Mouse (Mus musculus): ENCODE measurements around the gene Tmcc3. TPM values are rescaled to one million over a fixed set of nuclear protein-coding genes. Genes with fewer than 3 reads are reported as not detected.

The Tmcc3 gene
- total RNA-seq, 1 experiment: 7.0 TPM

DNA sequence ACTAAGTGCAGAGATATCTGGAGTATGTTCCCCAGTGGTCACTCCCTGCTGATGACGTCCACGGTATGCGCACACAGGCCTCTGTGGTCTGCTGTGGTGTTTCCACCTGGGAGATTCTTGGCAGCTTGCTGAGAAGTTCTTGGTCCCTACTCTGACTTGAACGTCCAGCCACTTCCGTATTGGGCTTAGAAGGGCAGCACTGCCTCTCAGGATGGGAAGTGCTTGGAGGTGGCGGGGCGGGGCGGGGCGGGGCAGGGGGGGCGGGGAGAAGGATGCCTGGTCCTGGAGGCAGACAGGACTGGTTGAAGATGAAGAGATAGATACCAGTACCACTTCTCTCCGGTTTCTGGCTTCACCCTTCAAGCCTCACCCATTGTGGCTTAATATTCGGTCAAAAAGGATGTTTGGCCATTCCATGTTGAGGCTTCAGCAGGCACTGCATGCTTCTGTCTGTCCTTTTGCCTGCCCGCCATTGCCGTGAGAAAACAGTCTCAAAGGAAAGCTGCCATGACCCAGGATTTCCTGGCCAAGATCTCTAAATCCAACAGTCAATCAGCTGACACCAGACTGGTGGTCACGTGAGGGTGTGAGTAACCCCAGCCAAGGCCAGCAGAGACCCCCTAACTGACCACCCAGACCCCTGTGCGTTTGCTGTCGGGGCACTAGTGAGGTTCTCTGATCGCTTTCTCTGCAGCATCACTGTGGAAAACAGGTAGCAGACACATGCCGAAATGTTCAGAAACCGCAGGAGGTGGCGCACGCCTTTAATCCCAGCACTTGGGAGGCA is 33.1 kb downstream of the Tmcc3 start:
- no peak overlapping the region for H3K27ac ChIP-seq (ENCODE audit: insufficient read depth, low read depth, low read length, poor library complexity, severe bottlenecking)
- no peaks in the 10 kb centered on the region for H3K4me1 ChIP-seq (ENCODE audit: control insufficient read depth in 2 of 2, insufficient read depth in 2 of 2, low read length in 2 of 2, poor library complexity in 1 of 2)
- H3K9me3 ChIP-seq (ENCODE audit: control insufficient read depth, insufficient read depth, low read depth, low read length): no peaks in the 10 kb centered on the region
- in situ Hi-C loops (cut with MboI; ENCODE audit: low sequenced_read_pairs in 2 of 2, unreplicated experiment in 2 of 2): no loop called here
- no peak for TF ChIP-seq HCFC1 (IDR thresholded peaks at IDR 0.05; ENCODE audit: borderline replicate concordance, insufficient read depth, low read length)
- TF ChIP-seq MAFK (IDR thresholded peaks at IDR 0.05; ENCODE audit: insufficient read depth, low read depth, low read length): no peak
- no peak for TF ChIP-seq ZC3H11A (IDR thresholded peaks at IDR 0.05; ENCODE audit: borderline replicate concordance, low read depth, low read length)
- TF ChIP-seq CHD2 (IDR thresholded peaks at IDR 0.05; ENCODE audit: low read depth, low read length): no peak
- no peak for TF ChIP-seq ZNF384 (IDR thresholded peaks at IDR 0.05; ENCODE audit: low read depth, low read length)
- no peak overlapping the region for H3K9ac ChIP-seq (ENCODE audit: insufficient read depth, low read depth, low read length, poor library complexity, severe bottlenecking)
- DNase-seq (ENCODE audit: low read depth, low spot score): no peak
- no peaks in the 10 kb centered on the region for H3K36me3 ChIP-seq (ENCODE audit: control insufficient read depth, insufficient read depth, low read length, poor library complexity, severe bottlenecking)
- H3K4me3 ChIP-seq (ENCODE audit: insufficient read depth in 1 of 2, low read depth in 1 of 2, low read length in 2 of 2, poor library complexity in 1 of 2, severe bottlenecking in 1 of 2): no peak overlapping the region

DNA sequence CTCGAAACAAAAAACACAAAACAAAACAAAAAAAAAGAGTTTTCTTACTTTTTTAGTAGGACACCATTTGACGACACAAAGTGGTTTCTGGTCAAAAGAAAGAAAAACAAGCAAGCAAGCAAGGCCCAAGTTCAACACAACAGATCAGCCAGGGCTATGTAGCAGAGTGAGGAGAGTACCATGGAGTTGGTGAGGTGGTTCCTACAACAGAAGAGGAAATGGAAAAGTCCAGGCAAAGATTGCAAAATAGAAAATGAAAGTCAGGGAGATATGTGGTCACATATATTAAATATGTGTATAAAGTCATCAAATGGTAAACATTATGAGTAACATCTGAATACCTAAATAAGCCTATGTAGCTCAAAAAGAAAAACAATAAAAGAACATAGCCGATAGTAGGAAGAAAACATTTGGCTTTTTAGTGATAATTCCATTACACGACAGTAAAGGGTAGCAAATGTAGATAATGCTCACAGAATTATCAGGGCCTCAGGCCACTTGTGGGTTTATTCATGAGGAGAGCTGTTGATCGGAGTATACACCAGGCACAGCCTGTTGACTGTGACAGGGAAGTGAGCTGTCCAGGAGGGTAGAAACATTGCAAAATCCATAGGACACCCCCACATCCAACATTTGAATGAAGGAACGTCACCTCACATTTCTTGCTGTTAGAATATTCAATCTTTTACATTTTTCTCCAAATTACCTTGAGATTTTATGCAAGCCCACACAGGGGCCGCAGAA is 33.9 kb downstream of the Tmcc3 start:
- Histone ChIP-seq H3K9ac (ENCODE audit: insufficient read depth, low read depth, low read length, poor library complexity, severe bottlenecking) (no peak overlapping the region), H3K4me1 (ENCODE audit: control insufficient read depth in 2 of 2, insufficient read depth in 2 of 2, low read length in 2 of 2, poor library complexity in 1 of 2) (no peaks in the 10 kb centered on the region), H3K36me3 (ENCODE audit: control insufficient read depth, insufficient read depth, low read length, poor library complexity, severe bottlenecking) (no peaks in the 10 kb centered on the region), H3K27ac (ENCODE audit: insufficient read depth, low read depth, low read length, poor library complexity, severe bottlenecking) (no peak overlapping the region), H3K4me3 (ENCODE audit: insufficient read depth in 1 of 2, low read depth in 1 of 2, low read length in 2 of 2, poor library complexity in 1 of 2, severe bottlenecking in 1 of 2) (no peak overlapping the region), H3K9me3 (ENCODE audit: control insufficient read depth, insufficient read depth, low read depth, low read length) (no peaks in the 10 kb centered on the region)
- in situ Hi-C loops (cut with MboI; ENCODE audit: low sequenced_read_pairs in 2 of 2, unreplicated experiment in 2 of 2): no loop called here
- DNase-seq (ENCODE audit: low read depth, low spot score): no peak
- TF ChIP-seq HCFC1 (IDR thresholded peaks at IDR 0.05; ENCODE audit: borderline replicate concordance, insufficient read depth, low read length) (no peak), ZC3H11A (IDR thresholded peaks at IDR 0.05; ENCODE audit: borderline replicate concordance, low read depth, low read length) (no peak), CHD2 (IDR thresholded peaks at IDR 0.05; ENCODE audit: low read depth, low read length) (no peak), MAFK (IDR thresholded peaks at IDR 0.05; ENCODE audit: insufficient read depth, low read depth, low read length) (no peak), ZNF384 (IDR thresholded peaks at IDR 0.05; ENCODE audit: low read depth, low read length) (no peak)

DNA sequence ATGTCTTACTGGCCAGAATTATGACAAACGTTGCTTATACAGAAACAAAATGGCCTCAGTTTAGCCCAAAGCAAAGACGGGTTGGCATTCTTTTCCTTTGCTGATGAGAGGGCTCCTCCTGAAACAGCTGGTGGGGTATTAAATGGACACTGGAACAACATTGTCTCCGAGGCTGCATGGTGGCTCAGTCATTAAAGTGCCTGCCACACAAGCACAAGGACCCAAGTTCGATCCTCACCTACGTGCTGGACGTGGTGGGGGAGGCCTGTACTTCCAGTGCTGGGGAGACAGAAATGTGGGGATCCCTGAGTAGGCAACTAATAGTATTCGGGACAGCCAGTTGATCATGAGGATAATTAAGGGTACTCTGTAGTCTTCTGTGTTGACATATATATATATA is 34.8 kb downstream of the Tmcc3 start:
- Histone ChIP-seq H3K4me1 (ENCODE audit: control insufficient read depth in 2 of 2, insufficient read depth in 2 of 2, low read length in 2 of 2, poor library complexity in 1 of 2) (no peaks in the 10 kb centered on the region), H3K27ac (ENCODE audit: insufficient read depth, low read depth, low read length, poor library complexity, severe bottlenecking) (no peak overlapping the region), H3K36me3 (ENCODE audit: control insufficient read depth, insufficient read depth, low read length, poor library complexity, severe bottlenecking) (no peaks in the 10 kb centered on the region), H3K9me3 (ENCODE audit: control insufficient read depth, insufficient read depth, low read depth, low read length) (no peaks in the 10 kb centered on the region), H3K9ac (ENCODE audit: insufficient read depth, low read depth, low read length, poor library complexity, severe bottlenecking) (no peak overlapping the region), H3K4me3 (ENCODE audit: insufficient read depth in 1 of 2, low read depth in 1 of 2, low read length in 2 of 2, poor library complexity in 1 of 2, severe bottlenecking in 1 of 2) (no peak overlapping the region)
- in situ Hi-C loops (cut with MboI; ENCODE audit: low sequenced_read_pairs in 2 of 2, unreplicated experiment in 2 of 2): no loop called here
- no peak for DNase-seq (ENCODE audit: low read depth, low spot score)
- TF ChIP-seq HCFC1 (IDR thresholded peaks at IDR 0.05; ENCODE audit: borderline replicate concordance, insufficient read depth, low read length) (no peak), MAFK (IDR thresholded peaks at IDR 0.05; ENCODE audit: insufficient read depth, low read depth, low read length) (no peak), CHD2 (IDR thresholded peaks at IDR 0.05; ENCODE audit: low read depth, low read length) (no peak), ZNF384 (IDR thresholded peaks at IDR 0.05; ENCODE audit: low read depth, low read length) (no peak)

GRCm38 (mm10) chr10:94347296-94347695 is 35.5 kb downstream of the Tmcc3 start:
- no peak overlapping the region for H3K4me3 ChIP-seq (ENCODE audit: insufficient read depth in 1 of 2, low read depth in 1 of 2, low read length in 2 of 2, poor library complexity in 1 of 2, severe bottlenecking in 1 of 2)
- no peak overlapping the region for H3K9ac ChIP-seq (ENCODE audit: insufficient read depth, low read depth, low read length, poor library complexity, severe bottlenecking)
- in situ Hi-C loops (cut with MboI; ENCODE audit: low sequenced_read_pairs in 2 of 2, unreplicated experiment in 2 of 2): no loop called here
- H3K4me1 ChIP-seq (ENCODE audit: control insufficient read depth in 2 of 2, insufficient read depth in 2 of 2, low read length in 2 of 2, poor library complexity in 1 of 2): no peaks in the 10 kb centered on the region
- H3K27ac ChIP-seq (ENCODE audit: insufficient read depth, low read depth, low read length, poor library complexity, severe bottlenecking): no peak overlapping the region
- no peak for DNase-seq (ENCODE audit: low read depth, low spot score)
- no peaks in the 10 kb centered on the region for H3K9me3 ChIP-seq (ENCODE audit: control insufficient read depth, insufficient read depth, low read depth, low read length)
- no peaks in the 10 kb centered on the region for H3K36me3 ChIP-seq (ENCODE audit: control insufficient read depth, insufficient read depth, low read length, poor library complexity, severe bottlenecking)
- TF ChIP-seq ZC3H11A (IDR thresholded peaks at IDR 0.05; ENCODE audit: borderline replicate concordance, low read depth, low read length) (no peak), ZNF384 (IDR thresholded peaks at IDR 0.05; ENCODE audit: low read depth, low read length) (no peak), HCFC1 (IDR thresholded peaks at IDR 0.05; ENCODE audit: borderline replicate concordance, insufficient read depth, low read length) (no peak), CHD2 (IDR thresholded peaks at IDR 0.05; ENCODE audit: low read depth, low read length) (no peak), MAFK (IDR thresholded peaks at IDR 0.05; ENCODE audit: insufficient read depth, low read depth, low read length) (no peak)
